Mouse (Mus musculus) embryonic facial prominence, embryonic 15.5 days (tissue): ENCODE results near the gene Psmd6. TPM values are rescaled to one million over a fixed set of nuclear protein-coding genes. Genes with fewer than 3 reads are reported as not detected.
A peak's percentile ranks its signal among the peaks of the same experiment; 100 is the strongest.

ENCODE experiments used
- ATAC-seq: fragments of 200-750 bp; cut with Nextera tagmentation; 2 replicates; pipeline ENCODE4 v1.8.0; 2017; ENCODE audit warnings: low read depth, moderate TSS enrichment; ENCODE audit not compliant: insufficient number of reproducible peaks, low FRiP score, low TSS enrichment
- H3K27ac ChIP-seq: fragments of 300-500 bp; sonication (generic); replicated peaks from 2 replicates; pipeline ENCODE4 v1.5.1; 2015; ENCODE audit warnings: mild to moderate bottlenecking, inconsistent platforms
- H3K27me3 ChIP-seq: fragments of 300-500 bp; sonication (generic); 2 replicates; pipeline ENCODE4 v1.6.1; 2015; ENCODE audit warnings: inconsistent platforms
- H3K36me3 ChIP-seq: fragments of 300-500 bp; sonication (generic); 2 replicates; pipeline ENCODE4 v1.6.1; 2015; ENCODE audit warnings: mild to moderate bottlenecking, inconsistent platforms
- H3K4me1 ChIP-seq: fragments of 300-500 bp; sonication (generic); 2 replicates; pipeline ENCODE4 v1.6.1; 2015; ENCODE audit warnings: inconsistent platforms
- H3K4me2 ChIP-seq: fragments of 300-500 bp; sonication (generic); replicated peaks from 2 replicates; pipeline ENCODE4 v1.6.1; 2015; ENCODE audit warnings: mild to moderate bottlenecking, inconsistent platforms
- H3K4me3 ChIP-seq: fragments of 300-500 bp; sonication (generic); replicated peaks from 2 replicates; pipeline ENCODE4 v1.5.1; 2015; ENCODE audit warnings: mild to moderate bottlenecking, inconsistent platforms
- H3K9ac ChIP-seq: fragments of 300-500 bp; sonication (generic); 2 replicates; pipeline ENCODE4 v1.6.1; 2015; ENCODE audit warnings: inconsistent platforms
- H3K9me3 ChIP-seq: fragments of 300-500 bp; sonication (generic); replicated peaks from 2 replicates; pipeline ENCODE4 v1.6.1; 2016; ENCODE audit warnings: inconsistent platforms
- WGBS: fragments of 180-500 bp; shearing (Covaris S2); methylation state at CpG from one replicate; pipeline ENCODE4 v1.1.7; 2015; 5-methylcytosine and 5-hydroxymethylcytosine counted together
- polyA plus RNA-seq: library from polyadenylated mRNA; unstranded; fragments of >200 nt; fragmentation: Nextera tagmentation; extraction: Ambion mirVana; gene quantifications from 2 replicates; pipeline ENCODE4 v1.2.1, GENCODE M21; 2015

The Psmd6 gene
- polyA plus RNA-seq, 1 experiment from 2014 or later, result 203 TPM

DNA sequence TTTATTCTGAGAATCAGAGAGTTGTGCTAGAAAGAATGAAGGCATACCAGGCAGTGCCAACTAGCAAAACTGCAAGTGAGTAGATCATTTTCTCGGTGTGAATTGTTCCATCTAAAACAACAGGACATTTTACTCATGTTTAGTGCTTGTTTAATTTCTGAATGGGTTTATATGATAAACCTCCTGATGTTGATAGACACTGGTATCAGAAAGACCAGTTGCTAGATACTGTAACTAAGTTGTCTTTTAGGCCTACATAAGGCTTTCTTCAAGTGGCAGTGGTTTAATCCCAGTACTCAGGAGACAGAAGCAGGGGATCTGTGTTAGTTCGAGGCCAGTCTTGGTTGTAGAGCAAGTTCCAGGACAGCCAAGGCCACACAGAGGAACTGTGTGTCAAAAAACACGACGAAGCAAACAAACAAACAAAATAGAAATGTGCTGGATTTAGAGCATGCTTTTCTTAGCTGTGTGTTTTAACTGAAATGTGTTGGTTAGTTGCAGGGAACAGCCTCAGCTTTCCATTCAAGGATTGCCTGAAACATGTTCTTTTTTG is 34.0 kb downstream of the Psmd6 start:
- no peak overlapping the region for H3K4me2 ChIP-seq
- H3K9me3 ChIP-seq, result no peaks in the 10 kb centered on the region
- no peak overlapping the region for H3K4me3 ChIP-seq
- WGBS, result 84% methylated on average over 4 of the region's 4 CpGs
- no peak for ATAC-seq
- H3K4me1 ChIP-seq, result no peaks in the 10 kb centered on the region
- H3K27me3 ChIP-seq, result no peaks in the 10 kb centered on the region
- peaks cover 24% of the 10 kb centered on the region for H3K36me3 ChIP-seq
- H3K9ac ChIP-seq, result no peak overlapping the region
- H3K27ac ChIP-seq, result no peak overlapping the region

DNA sequence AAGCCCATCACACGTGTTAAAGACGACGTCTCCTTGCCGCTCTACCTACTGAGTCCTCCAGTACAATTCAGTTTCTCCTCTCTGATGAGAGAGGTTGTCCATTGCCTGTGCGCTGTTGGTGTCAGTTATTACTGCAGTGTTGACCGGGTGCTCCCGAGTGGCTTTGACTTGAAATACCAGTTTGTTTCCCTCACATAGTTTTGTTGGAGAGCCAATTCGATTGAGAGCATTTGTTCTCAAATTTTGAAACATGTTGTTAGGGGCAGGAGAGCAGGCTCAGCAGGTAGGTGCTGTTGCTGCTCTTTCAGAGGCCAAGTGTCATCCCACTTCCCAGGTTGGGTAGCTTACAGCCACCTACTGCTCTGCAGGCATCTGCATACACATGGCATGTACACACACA is 37.0 kb downstream of the Psmd6 start:
- Histone ChIP-seq H3K27ac (no peak overlapping the region), H3K4me2 (no peak overlapping the region), H3K4me3 (no peak overlapping the region), H3K4me1 (no peaks in the 10 kb centered on the region), H3K9me3 (no peaks in the 10 kb centered on the region), H3K27me3 (no peaks in the 10 kb centered on the region), H3K9ac (no peak overlapping the region), H3K36me3 (peaks cover 7% of the 10 kb centered on the region; the same call in 1 of the 2 replicates)
- no peak for ATAC-seq
- 83% methylated on average over 8 of the region's 8 CpGs for WGBS

DNA sequence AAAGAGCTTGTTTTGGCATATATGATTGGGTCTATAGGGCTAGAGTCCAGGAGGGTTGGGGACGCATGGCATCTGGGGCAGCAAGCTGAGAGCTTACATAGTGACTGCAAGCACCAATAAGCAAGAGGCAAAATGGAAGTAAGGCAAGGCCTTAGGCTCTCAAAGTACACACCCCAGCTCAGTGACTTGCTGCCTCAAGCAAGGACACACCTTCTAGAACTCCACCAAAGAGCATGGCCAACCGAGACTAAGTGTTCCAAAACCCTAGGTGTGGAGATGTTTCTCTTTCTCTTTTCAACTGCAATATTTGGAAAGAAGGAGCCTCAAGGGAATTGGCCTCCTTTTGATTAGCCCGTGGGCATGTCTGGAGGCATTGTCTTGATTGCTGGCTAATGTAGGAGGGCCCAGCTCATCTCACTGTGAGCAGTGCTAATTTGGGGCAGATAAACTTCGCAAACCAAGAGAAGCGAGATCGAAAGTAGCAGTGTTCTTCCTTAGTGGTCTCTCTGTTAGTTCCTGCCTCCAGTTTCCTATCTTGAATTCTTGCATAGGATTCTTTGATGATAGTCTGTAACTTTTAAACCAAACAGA is 40.1 kb downstream of the Psmd6 start:
- no peak overlapping the region for H3K27ac ChIP-seq
- no peaks in the 10 kb centered on the region for H3K4me1 ChIP-seq
- H3K9me3 ChIP-seq, result no peaks in the 10 kb centered on the region
- no peaks in the 10 kb centered on the region for H3K27me3 ChIP-seq
- ATAC-seq, result no peak
- H3K36me3 ChIP-seq, result peaks cover 5% of the 10 kb centered on the region; the same call in 1 of the 2 replicates
- H3K4me2 ChIP-seq, result no peak overlapping the region
- H3K4me3 ChIP-seq, result no peak overlapping the region
- 89% methylated on average over 6 of the region's 6 CpGs for WGBS
- no peak overlapping the region for H3K9ac ChIP-seq

DNA sequence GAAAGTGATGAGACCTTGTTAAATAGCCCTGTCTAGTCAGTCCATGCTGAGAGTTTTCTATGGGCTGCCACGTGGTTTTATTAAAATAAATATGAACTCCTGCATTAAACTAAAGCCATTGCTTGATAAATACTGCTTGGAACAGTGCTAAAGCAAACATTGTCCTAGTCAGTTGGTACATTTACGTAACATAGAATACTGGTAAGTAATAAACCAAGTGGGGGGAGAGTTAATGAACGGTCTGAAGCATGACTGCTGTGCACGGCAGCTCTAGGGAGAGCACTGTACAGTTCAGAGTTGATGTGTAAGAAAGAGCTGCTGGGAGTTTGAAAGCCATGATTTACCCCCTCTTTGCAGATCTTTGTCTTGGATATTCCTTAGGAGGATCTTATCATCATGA is 49.3 kb downstream of the Psmd6 start:
- Histone ChIP-seq H3K36me3 (no peaks in the 10 kb centered on the region), H3K4me1 (peaks cover 22% of the 10 kb centered on the region), H3K27ac (no peak overlapping the region), H3K9me3 (no peaks in the 10 kb centered on the region), H3K4me3 (no peak overlapping the region), H3K4me2 (no peak overlapping the region), H3K27me3 (no peaks in the 10 kb centered on the region), H3K9ac (no peak overlapping the region)
- ATAC-seq, result no peak
- 64% methylated on average over 4 of the region's 4 CpGs for WGBS

DNA sequence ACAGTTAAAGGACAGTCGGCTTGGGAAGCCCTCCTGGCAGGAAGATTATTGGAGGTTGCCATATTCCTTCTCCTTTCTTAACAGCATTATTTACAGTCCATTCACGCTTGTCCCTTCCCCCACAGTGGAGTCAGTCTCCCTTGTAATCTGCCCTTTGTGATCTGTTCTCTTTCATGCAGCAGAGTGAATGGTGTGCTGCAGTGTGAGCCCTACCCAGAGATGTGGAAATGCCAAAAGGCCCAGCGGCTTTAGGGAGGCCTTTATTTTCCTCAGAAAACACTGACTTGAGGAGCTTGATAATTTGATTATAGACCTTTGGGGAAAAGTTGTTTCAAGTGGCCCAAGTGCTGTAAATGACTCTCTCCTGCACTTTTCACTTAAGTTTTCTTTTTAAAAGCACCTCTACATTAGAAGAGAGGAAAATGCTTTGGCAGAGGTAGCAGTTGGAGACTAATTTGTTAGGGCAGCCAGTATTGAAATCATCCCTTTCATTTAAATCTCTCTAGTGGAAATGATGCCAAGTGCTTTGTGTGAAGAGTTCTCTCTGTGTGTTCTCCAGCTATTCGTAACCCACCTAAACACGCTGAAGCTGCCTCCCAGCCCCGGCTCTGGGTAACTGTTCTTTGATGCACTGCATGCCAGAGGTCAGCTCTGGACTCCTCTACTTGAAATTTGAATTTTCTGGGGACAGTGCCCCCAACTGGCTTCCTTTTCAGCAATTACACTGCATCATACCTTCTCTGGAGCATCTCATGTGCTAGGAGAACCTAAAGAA is 50.1 kb downstream of the Psmd6 start:
- WGBS, result 32% methylated on average over 6 of the region's 6 CpGs
- no peak for ATAC-seq

DNA sequence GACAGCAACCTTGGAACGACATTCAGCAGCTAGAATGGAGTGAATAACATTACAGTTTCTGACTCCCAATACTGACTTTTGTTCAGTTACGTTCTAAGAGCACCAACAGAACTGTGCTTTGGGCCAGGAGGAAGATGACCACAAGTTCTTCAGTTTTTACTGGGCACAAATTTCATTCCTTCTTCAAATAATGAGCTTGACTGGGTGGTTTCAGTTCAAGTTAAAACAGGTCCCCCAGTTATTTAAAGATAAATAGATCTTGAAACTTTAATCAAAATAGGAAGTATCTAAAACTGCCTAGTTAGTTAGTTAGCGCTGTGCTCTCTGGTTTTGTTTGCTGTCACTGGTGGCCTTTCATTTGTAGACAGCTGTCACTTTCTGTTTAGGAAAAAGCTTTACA is 52.2 kb downstream of the Psmd6 start:
- Histone ChIP-seq H3K9me3 (no peaks in the 10 kb centered on the region), H3K9ac (no peak overlapping the region), H3K4me1 (peaks cover 34% of the 10 kb centered on the region), H3K27ac (peak overlapping the region; percentile 83), H3K4me2 (no peak overlapping the region), H3K36me3 (no peaks in the 10 kb centered on the region), H3K27me3 (no peaks in the 10 kb centered on the region), H3K4me3 (no peak overlapping the region)
- WGBS, result 36% methylated on average over 3 of the region's 3 CpGs
- ATAC-seq, result no peak

More for the DNA sequence above, 50.1 kb downstream of the Psmd6 start:
- H3K36me3 ChIP-seq, result no peaks in the 10 kb centered on the region
- H3K9me3 ChIP-seq, result no peaks in the 10 kb centered on the region
- H3K4me1 ChIP-seq, result peaks cover 22% of the 10 kb centered on the region
- H3K27me3 ChIP-seq, result no peaks in the 10 kb centered on the region
- H3K9ac ChIP-seq, result no peak overlapping the region
- H3K27ac ChIP-seq, result no peak overlapping the region
- no peak overlapping the region for H3K4me3 ChIP-seq
- H3K4me2 ChIP-seq, result no peak overlapping the region

DNA sequence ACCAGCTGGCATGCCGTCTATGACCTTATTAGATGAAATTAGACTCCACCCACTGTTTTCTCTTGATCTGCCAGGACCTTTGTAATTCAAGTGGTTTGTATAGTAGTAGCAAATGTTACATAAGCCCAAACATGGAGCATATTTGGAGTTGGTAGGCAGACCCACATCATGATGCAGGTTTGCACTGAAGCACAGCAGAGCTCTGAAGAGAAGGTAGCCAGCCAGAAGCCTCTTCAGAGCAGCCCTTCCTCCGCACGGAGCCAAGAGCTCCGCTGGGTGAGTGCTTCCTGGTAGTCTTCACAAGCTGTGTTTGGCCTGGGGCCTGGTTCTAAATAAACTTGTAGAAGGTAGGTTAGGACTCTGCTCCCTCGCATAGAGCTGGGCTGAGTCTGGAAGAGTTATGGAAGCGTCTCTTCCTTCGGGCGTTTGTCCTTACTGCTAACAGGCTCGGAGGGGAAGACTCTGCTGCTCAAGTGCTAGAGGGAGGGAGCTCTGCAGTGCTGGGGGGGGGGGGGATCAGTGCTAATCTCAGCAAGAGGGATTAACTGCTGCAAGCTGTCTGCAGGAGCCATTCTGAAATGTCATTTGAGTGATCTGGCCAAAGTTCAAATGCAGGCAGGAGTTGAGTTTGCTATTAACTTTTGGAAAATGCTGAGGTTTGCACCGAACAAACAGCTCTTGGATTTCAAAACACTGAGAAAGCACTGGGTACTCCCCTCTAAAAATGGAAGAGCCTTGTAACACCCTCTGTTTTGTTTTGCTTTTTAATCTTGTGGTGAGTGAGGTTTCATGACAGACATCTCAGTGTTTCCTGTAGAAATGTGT is 52.9 kb downstream of the Psmd6 start:
- no peaks in the 10 kb centered on the region for H3K9me3 ChIP-seq
- peak overlapping the region; percentile 16 for H3K4me3 ChIP-seq
- H3K27me3 ChIP-seq, result no peaks in the 10 kb centered on the region
- 5% methylated on average over 10 of the region's 10 CpGs for WGBS
- peak overlapping the region; percentile 40 for H3K4me2 ChIP-seq
- H3K4me1 ChIP-seq, result peaks cover 41% of the 10 kb centered on the region
- ATAC-seq, result 0 out of 2 replicates have a peak, but pooled peaks have one; percentile 13
- H3K36me3 ChIP-seq, result no peaks in the 10 kb centered on the region
- peak overlapping the region; percentile 24; the same call in 1 of the 2 replicates for H3K9ac ChIP-seq
- H3K27ac ChIP-seq, result peak overlapping the region; percentile 83

DNA sequence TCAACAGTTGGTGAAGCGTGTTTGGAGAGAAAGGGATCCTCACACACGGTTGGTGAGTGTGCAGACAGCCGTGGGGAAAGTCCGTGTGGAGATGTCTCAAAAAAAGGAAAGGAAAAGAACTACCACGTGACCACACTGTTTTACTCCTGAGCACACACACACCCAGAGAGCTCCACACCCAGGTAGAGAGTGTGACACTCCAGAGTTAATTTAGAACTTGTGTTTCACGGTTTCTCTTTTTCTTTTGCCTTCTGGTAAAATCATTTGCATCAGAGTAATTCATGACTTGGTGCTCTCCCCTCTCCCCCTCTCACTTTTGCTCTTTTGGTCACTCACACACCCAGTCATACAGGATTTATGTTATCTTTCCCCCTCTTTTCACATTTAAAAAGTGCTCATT is 54.5 kb downstream of the Psmd6 start:
- H3K9me3 ChIP-seq, result no peaks in the 10 kb centered on the region
- H3K27ac ChIP-seq, result no peak overlapping the region
- no peak overlapping the region for H3K4me2 ChIP-seq
- 66% methylated on average over 6 of the region's 6 CpGs for WGBS
- H3K4me3 ChIP-seq, result no peak overlapping the region
- peaks cover 41% of the 10 kb centered on the region for H3K4me1 ChIP-seq
- H3K9ac ChIP-seq, result no peak overlapping the region
- H3K36me3 ChIP-seq, result no peaks in the 10 kb centered on the region
- H3K27me3 ChIP-seq, result no peaks in the 10 kb centered on the region
- no peak for ATAC-seq

DNA sequence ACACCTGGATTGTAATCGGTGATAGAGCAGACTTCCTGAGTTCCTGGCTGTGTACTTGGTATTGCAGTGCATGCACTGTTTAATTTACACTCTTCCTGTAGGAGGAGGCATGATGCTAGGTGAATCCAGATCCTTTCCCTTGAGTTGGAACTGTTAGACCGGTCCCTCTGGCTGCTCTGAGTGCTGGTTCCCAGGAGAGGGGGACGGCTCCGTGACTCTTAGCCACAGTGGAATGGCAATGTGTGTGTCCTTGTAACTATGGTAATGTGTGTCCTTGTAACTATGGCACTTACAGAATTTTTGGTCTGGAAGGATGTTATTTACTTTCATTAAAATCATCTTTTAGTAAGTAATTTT is 55.7 kb downstream of the Psmd6 start:
- no peaks in the 10 kb centered on the region for H3K27me3 ChIP-seq
- H3K4me3 ChIP-seq, result no peak overlapping the region
- H3K27ac ChIP-seq, result 0 out of 2 replicates have a peak overlapping the region, but pooled peaks have one; percentile 44
- no peaks in the 10 kb centered on the region for H3K36me3 ChIP-seq
- no peaks in the 10 kb centered on the region for H3K9me3 ChIP-seq
- H3K9ac ChIP-seq, result no peak overlapping the region
- H3K4me2 ChIP-seq, result no peak overlapping the region
- 29% methylated on average over 4 of the region's 4 CpGs for WGBS
- H3K4me1 ChIP-seq, result peaks cover 30% of the 10 kb centered on the region
- peak; percentile 39; the same call in 1 of the 2 replicates for ATAC-seq

DNA sequence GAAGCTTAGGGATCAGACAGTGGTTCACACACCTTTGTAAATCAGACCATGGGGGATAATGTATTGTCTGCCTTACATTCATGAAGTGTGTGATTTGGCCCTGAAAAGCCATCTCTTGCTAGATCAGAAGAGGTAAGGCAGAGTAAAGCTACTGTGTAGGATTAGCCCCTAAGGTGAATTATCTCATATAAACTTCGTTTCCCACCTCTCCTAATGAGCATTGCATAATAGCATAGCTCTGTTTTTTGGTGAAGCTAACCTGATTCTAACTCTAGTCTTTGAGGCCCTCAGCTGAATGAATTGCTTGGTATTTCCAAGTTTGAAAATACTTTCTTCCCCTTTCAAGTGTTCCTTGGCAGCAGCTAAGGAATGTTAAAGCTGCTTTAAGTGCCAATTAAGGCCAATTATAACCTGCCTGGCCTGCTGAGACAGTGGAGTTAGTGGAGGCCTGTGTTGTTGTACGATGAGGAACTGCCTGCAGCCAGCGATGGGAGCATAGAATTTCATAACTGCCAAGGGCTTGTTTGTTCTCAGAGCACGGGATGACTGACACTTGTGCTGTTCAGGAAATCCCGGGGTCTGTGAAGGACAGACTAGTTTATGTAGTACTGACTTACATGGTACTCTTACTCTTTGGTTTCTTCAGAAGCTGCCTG is 56.2 kb downstream of the Psmd6 start:
- Histone ChIP-seq H3K27ac (peak overlapping the region; percentile 55), H3K27me3 (no peaks in the 10 kb centered on the region), H3K9me3 (no peaks in the 10 kb centered on the region), H3K36me3 (no peaks in the 10 kb centered on the region), H3K4me1 (peaks cover 29% of the 10 kb centered on the region), H3K4me2 (no peak overlapping the region), H3K9ac (no peak overlapping the region), H3K4me3 (no peak overlapping the region)
- ATAC-seq, result peak; percentile 62; the same call in 1 of the 2 replicates
- WGBS, result 11% methylated on average over 5 of the region's 5 CpGs
